Mouse (Mus musculus): ENCODE data around the gene Nol9. TPM values are rescaled to one million over a fixed set of nuclear protein-coding genes. Genes with fewer than 3 reads are reported as not detected.
A peak's percentile ranks its signal among the peaks of the same experiment; 100 is the strongest.

The Nol9 gene
- polyA plus RNA-seq, 1 experiment from 2014 or later, result 13.9 TPM

DNA sequence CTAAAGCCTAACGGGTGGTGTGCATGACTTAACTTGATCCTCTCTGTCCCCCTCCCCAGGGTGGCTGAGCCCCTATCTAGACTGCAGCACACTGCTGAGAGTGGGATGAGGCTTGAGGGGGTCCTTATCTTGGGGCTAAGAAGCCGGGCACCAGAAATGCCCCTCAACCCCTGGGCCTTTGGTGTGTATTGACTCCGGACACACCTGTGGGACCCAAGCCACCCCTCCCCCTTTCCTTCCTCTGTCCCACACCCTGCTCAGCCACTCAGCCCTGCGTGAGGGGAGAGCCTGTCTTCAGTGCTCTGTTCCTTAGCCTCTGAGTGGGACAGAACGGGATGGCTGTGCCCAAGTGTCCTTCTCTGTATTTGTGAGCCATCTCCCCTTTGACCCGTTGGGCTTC lies 57.8 kb downstream of the Nol9 start:
- peak overlapping the region; percentile 10 for H3K9ac ChIP-seq
- peaks cover under 1% of the 10 kb centered on the region; the same call in 1 of the 2 replicates for H3K36me3 ChIP-seq
- peak overlapping the region; percentile 81 for H3K27ac ChIP-seq
- H3K9me3 ChIP-seq (replicated peaks), result no peaks in the 10 kb centered on the region
- 0 out of 2 replicates have a peak, but pooled peaks have one; percentile 23 for ATAC-seq (replicated peaks; ENCODE audit: insufficient number of reproducible peaks, insufficient read depth, low FRiP score, low read depth)
- WGBS, result 40% methylated on average over 6 of the region's 6 CpGs
- peak overlapping the region; percentile 52 for H3K4me2 ChIP-seq
- no peaks in the 10 kb centered on the region for H3K27me3 ChIP-seq
- peaks cover 43% of the 10 kb centered on the region for H3K4me1 ChIP-seq (replicated peaks)
- H3K4me3 ChIP-seq, result peak overlapping the region; percentile 47

DNA sequence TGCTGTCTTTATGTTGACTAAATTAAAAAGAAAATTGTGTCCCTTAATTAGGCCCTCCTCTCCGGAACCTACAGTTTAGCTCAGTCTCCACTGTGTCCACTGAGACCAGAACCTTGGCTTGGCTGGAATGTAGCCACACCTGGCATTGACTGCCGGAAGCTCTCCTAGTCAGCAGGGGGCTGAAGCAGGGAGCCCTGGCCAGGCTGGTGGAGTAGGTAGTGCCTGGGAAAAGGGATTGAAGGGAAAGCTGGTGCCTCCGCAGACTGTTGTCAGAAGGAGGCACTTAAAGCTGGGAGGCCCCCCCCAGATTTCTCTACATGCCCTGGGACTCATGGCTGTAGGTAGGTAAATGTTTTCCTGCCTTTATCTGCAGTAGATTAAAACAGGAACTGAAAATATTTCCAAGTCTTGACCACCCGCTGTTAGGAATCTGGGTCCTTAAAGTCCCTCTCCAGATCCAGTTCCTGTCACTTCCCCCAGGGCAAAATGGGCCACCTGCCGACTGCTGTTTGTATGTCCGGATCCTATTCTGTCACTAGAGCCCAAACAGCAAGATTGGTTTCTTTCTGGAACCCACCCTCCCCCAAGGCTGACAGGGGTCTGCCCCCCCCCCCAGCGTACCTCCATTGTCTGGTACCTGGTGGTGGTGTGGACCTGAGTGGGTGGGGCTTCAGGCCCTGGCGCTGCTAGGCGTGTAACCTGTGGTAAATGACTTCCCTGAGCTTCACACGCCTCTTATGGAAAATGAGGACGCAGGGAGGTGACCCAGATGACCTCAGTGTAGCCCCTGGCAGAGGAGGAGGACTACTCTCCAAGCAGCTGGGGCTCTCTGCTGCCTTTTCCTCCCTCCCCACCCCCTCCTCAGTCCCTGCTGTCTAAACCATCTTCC lies 59.0 kb downstream of the Nol9 start:
- 39% methylated on average over 11 of the region's 11 CpGs for WGBS
- Histone ChIP-seq H3K4me3 (peak overlapping the region; percentile 47), H3K27ac (peak overlapping the region; percentile 51), H3K9ac (no peak overlapping the region), H3K4me2 (peak overlapping the region; percentile 52), H3K4me1 (replicated peaks) (peaks cover 35% of the 10 kb centered on the region), H3K9me3 (replicated peaks) (no peaks in the 10 kb centered on the region), H3K36me3 (peaks cover 11% of the 10 kb centered on the region; the same call in 1 of the 2 replicates), H3K27me3 (no peaks in the 10 kb centered on the region)
- ATAC-seq (replicated peaks; ENCODE audit: insufficient number of reproducible peaks, insufficient read depth, low FRiP score, low read depth), result no peak

DNA sequence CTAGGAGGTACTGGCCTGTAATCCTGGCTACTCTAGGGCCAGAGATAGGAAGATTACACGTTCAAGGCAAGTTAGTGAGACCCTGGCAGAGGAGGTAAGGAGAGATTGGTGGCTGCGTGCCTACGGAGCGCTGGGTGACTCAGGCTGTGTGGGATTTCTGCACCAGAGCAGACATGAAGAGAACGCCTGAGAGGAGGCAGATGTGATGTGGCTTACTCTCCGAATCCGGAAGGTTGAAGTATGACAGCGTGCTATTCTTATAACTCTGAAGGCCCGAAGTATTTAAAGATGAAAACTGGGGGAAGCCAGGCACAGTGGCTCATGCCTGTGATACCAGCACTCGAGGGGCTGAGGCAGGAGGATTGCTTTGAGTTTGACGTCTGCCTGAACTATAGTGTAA lies 61.4 kb downstream of the Nol9 start:
- Histone ChIP-seq H3K4me3 (no peak overlapping the region), H3K9me3 (replicated peaks) (no peaks in the 10 kb centered on the region), H3K36me3 (peaks cover 27% of the 10 kb centered on the region), H3K27ac (peak overlapping the region; percentile 75), H3K9ac (no peak overlapping the region; the same call in 1 of the 2 replicates), H3K4me2 (no peak overlapping the region), H3K27me3 (no peaks in the 10 kb centered on the region), H3K4me1 (replicated peaks) (peaks cover 33% of the 10 kb centered on the region)
- ATAC-seq (replicated peaks; ENCODE audit: insufficient number of reproducible peaks, insufficient read depth, low FRiP score, low read depth), result no peak
- 47% methylated on average over 11 of the region's 11 CpGs for WGBS

DNA sequence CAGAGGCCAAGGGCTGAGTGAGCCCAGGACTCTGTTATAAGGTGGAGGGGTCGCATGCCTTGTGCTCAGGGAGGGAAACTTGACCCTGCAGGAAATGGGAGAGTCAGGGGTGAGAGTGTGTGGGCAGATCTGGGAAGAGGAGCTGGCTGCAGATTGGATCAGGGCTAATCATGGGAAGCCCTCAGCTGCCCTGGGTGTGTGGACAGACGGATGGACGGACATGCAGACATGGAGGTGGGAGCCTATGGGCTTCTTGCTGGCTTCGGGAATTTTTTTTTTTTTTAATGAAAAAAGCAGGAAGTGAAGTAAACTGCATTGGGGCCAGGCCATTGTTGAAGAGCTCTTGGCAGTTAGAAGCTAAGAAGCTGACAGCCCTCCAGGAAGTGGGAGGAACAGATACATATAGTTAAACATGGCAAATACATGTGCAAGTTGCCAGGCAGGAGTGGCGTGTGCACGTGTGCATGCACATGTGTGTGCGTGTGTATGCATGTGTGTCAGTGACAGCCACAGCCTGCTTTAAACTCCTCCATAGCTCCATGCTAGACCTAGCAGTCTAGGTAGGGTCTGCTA lies 62.0 kb downstream of the Nol9 start:
- no peak overlapping the region for H3K4me3 ChIP-seq
- 53% methylated on average over 7 of the region's 7 CpGs for WGBS
- peaks cover 27% of the 10 kb centered on the region for H3K4me1 ChIP-seq (replicated peaks)
- peak overlapping the region; percentile 75 for H3K27ac ChIP-seq
- no peak overlapping the region for H3K4me2 ChIP-seq
- ATAC-seq (replicated peaks; ENCODE audit: insufficient number of reproducible peaks, insufficient read depth, low FRiP score, low read depth), result no peak
- H3K36me3 ChIP-seq, result peaks cover 32% of the 10 kb centered on the region
- H3K27me3 ChIP-seq, result no peaks in the 10 kb centered on the region
- no peaks in the 10 kb centered on the region for H3K9me3 ChIP-seq (replicated peaks)
- no peak overlapping the region for H3K9ac ChIP-seq

DNA sequence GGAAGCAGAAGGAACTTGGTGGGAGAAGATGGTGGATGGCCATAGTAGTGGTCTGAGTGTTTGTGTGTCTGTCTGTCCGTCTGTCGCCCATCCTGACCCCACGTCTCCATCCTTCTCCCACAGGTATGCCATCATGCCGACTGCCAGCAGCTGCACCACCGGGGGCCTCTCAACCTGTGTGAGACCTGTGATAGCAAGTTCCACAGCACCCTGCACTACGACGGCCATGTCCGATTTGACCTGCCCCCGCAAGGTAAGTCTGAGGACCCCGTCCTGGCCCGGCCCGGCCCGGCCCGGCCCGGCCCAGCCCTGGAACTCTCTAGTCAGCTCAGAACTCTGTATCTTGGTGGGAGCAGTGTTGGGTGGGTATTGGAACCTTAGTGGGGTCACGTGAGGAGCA lies 62.8 kb downstream of the Nol9 start:
- Histone ChIP-seq H3K4me2 (no peak overlapping the region), H3K4me3 (no peak overlapping the region), H3K9ac (no peak overlapping the region), H3K36me3 (peaks cover 34% of the 10 kb centered on the region), H3K9me3 (replicated peaks) (no peaks in the 10 kb centered on the region), H3K4me1 (replicated peaks) (peaks cover 24% of the 10 kb centered on the region), H3K27me3 (no peaks in the 10 kb centered on the region), H3K27ac (peak overlapping the region; percentile 43; the same call in 1 of the 2 replicates)
- ATAC-seq (replicated peaks; ENCODE audit: insufficient number of reproducible peaks, insufficient read depth, low FRiP score, low read depth), result no peak
- WGBS, result 92% methylated on average over 16 of the region's 16 CpGs

DNA sequence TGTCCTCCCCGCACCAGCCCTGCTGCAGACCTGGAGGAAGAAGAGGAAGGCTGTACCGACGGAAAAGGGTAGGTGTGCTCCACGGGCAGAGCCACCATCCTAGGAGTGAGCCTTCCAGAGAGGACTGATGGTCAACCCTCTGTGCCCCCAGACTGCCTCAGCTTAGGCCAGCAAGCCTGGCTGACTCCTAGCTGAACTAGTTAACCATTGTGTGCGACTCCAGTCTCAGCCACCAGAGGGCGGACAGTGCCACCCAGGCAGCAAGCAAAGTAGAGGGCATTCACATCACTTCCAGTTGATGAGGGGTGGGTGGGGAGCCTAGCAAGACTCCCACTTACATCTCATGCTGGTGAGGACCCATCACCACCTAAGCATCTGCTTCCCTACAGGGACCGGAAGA lies 63.9 kb downstream of the Nol9 start:
- WGBS, result 45% methylated on average over 7 of the region's 7 CpGs
- Histone ChIP-seq H3K27me3 (no peaks in the 10 kb centered on the region), H3K4me2 (no peak overlapping the region), H3K27ac (no peak overlapping the region), H3K36me3 (peaks cover 34% of the 10 kb centered on the region), H3K9ac (no peak overlapping the region), H3K4me3 (no peak overlapping the region), H3K4me1 (replicated peaks) (peaks cover 33% of the 10 kb centered on the region), H3K9me3 (replicated peaks) (no peaks in the 10 kb centered on the region)
- ATAC-seq (replicated peaks; ENCODE audit: insufficient number of reproducible peaks, insufficient read depth, low FRiP score, low read depth), result no peak

DNA sequence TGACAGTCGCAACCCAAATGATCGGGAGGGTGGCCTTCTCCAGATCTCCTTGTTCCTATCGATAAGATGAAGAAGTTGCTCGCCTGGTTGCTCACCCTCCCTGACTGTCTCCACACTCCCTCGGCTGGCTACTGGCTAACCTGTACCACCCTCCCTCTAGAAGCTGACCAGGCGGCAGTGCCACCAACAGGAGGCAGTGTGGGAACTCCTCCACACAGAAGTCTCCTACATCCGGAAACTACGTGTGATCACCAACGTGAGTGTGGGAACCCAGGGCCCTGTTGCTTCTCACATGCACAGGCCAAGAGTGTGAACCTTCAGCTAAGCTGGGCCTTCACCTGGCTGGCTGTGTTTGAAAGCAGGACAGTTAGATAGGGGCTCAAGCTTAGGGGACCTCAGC lies 67.6 kb downstream of the Nol9 start:
- Histone ChIP-seq H3K4me2 (no peak overlapping the region), H3K9me3 (replicated peaks) (no peaks in the 10 kb centered on the region), H3K9ac (no peak overlapping the region), H3K27me3 (no peaks in the 10 kb centered on the region), H3K36me3 (peaks cover 55% of the 10 kb centered on the region), H3K4me1 (replicated peaks) (peaks cover 22% of the 10 kb centered on the region), H3K4me3 (no peak overlapping the region), H3K27ac (no peak overlapping the region)
- 63% methylated on average over 9 of the region's 9 CpGs for WGBS
- ATAC-seq (replicated peaks; ENCODE audit: insufficient number of reproducible peaks, insufficient read depth, low FRiP score, low read depth), result no peak

DNA sequence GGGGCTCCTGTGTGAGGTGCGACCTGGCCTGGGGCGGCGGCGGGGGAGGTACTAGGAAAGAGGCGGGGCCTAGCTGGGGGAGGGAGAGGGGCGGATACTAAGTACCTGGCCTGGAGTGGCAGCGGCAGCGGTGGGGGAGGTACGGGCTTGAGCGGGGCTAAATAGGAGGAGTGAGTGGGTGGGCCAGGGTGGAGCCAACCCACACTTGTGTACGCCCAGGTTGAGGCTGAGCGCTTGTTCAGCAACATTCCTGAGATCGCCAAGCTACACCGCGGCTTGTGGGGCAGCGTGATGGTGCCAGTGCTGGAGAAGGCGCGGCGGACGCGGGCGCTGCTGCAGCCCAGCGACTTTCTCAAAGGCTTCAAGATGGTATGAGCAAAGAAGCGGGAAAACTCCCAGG lies 68.4 kb downstream of the Nol9 start:
- ATAC-seq (replicated peaks; ENCODE audit: insufficient number of reproducible peaks, insufficient read depth, low FRiP score, low read depth), result peak; percentile 68
- Histone ChIP-seq H3K4me2 (peak overlapping the region; percentile 68), H3K27me3 (no peaks in the 10 kb centered on the region), H3K36me3 (peaks cover 52% of the 10 kb centered on the region), H3K4me3 (peak overlapping the region; percentile 39), H3K9ac (0 out of 2 replicates have a peak overlapping the region, but pooled peaks have one; percentile 23), H3K27ac (0 out of 2 replicates have a peak overlapping the region, but pooled peaks have one; percentile 33), H3K4me1 (replicated peaks) (peaks cover 18% of the 10 kb centered on the region), H3K9me3 (replicated peaks) (no peaks in the 10 kb centered on the region)
- 18% methylated on average over 24 of the region's 24 CpGs for WGBS

DNA sequence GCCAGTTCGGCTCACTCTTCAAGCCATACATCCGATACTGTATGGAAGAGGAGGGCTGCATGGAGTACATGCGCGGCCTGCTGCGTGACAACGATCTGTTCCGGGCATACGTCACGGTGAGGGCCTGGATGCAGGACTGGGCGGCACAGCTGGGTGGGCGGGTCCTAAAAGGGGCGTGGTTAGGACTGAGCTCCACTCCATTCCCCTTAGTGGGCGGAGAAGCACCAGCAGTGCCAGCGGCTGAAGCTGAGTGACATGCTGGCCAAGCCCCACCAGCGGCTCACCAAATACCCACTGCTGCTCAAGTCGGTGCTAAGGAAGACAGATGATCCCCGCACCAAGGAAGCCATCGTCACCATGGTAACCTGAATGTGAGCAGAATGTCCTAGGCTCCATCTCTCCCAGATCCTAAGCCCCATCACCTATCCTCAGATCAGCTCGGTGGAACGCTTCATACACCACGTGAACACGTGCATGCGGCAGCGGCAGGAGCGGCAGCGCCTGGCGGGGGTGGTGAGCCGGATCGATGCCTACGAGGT lies 68.9 kb downstream of the Nol9 start:
- Histone ChIP-seq H3K4me2 (peak overlapping the region; percentile 68), H3K27ac (0 out of 2 replicates have a peak overlapping the region, but pooled peaks have one; percentile 33), H3K9ac (no peak overlapping the region), H3K27me3 (no peaks in the 10 kb centered on the region), H3K4me1 (replicated peaks) (peaks cover 18% of the 10 kb centered on the region), H3K36me3 (peaks cover 48% of the 10 kb centered on the region), H3K4me3 (peak overlapping the region; percentile 39), H3K9me3 (replicated peaks) (no peaks in the 10 kb centered on the region)
- WGBS, result 27% methylated on average over 30 of the region's 30 CpGs
- peak; percentile 87 for ATAC-seq (replicated peaks; ENCODE audit: insufficient number of reproducible peaks, insufficient read depth, low FRiP score, low read depth)

DNA sequence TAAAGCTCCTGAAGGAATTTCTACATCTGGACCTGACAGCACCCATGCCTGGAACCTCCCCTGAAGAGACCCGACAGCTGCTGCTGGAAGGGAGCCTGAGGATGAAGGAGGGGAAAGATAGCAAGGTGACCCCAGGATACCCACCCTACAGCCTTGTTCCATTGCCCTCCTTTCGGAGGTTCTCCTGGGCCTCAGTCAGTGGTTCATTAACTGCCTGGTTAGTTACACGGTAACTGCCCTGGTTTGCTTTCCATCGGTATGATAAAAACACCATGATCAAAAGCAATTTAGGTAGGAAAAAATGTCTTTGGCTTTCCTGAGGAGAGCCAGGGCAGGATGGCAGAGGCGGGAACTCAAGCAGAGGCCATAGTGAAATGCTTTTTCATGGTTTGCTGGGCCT lies 69.6 kb downstream of the Nol9 start:
- ATAC-seq (replicated peaks; ENCODE audit: insufficient number of reproducible peaks, insufficient read depth, low FRiP score, low read depth), result no peak
- H3K4me1 ChIP-seq (replicated peaks), result peaks cover 18% of the 10 kb centered on the region
- peak overlapping the region; percentile 68; the same call in 1 of the 2 replicates for H3K4me2 ChIP-seq
- no peak overlapping the region for H3K9ac ChIP-seq
- WGBS, result 86% methylated on average over 5 of the region's 5 CpGs
- peaks cover 50% of the 10 kb centered on the region for H3K36me3 ChIP-seq
- peaks cover 1% of the 10 kb centered on the region; the same call in 1 of the 2 replicates for H3K27me3 ChIP-seq
- H3K27ac ChIP-seq, result no peak overlapping the region
- H3K4me3 ChIP-seq, result peak overlapping the region; percentile 39; the same call in 1 of the 2 replicates
- H3K9me3 ChIP-seq (replicated peaks), result no peaks in the 10 kb centered on the region

DNA sequence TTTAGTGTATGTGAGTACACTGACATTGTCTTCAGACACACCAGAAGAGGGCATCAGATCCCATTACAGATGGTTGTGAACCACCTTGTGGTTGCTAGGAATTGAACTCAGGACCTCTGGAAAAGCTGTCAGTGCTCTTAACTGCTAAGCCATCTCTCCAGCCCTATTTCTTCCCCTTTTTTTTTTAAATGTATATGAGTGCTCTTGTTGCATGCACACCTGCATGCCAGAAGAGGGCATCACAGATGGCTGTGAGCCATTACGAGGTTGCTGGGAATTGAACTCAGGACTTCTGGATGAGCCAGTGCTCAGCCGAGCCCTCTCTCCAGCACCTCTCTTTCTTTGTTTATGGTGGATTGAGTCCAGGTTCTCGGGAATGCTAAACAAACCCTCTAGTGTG lies 70.4 kb downstream of the Nol9 start:
- Histone ChIP-seq H3K4me2 (no peak overlapping the region), H3K9me3 (replicated peaks) (no peaks in the 10 kb centered on the region), H3K36me3 (peaks cover 49% of the 10 kb centered on the region), H3K27me3 (peaks cover 9% of the 10 kb centered on the region), H3K27ac (no peak overlapping the region), H3K4me1 (replicated peaks) (peaks cover 18% of the 10 kb centered on the region), H3K4me3 (no peak overlapping the region), H3K9ac (no peak overlapping the region)
- no peak for ATAC-seq (replicated peaks; ENCODE audit: insufficient number of reproducible peaks, insufficient read depth, low FRiP score, low read depth)
- 75% methylated on average over 3 of the region's 3 CpGs for WGBS

Measured in heart, embryonic 15.5 days (tissue).